Mouse (Mus musculus) heart, embryonic 14.5 days (tissue): ENCODE results near the gene Esp6. TPM values are rescaled to one million over a fixed set of nuclear protein-coding genes. Genes with fewer than 3 reads are reported as not detected.

Source experiments
- ATAC-seq: fragments of 200-750 bp; cut with Nextera tagmentation; 2 replicates; pipeline ENCODE4 v1.8.0; 2017; ENCODE audit warnings: low read depth, moderate TSS enrichment; ENCODE audit not compliant: insufficient number of reproducible peaks, insufficient read depth, low FRiP score
- H3K27ac ChIP-seq, 2 experiments: fragments of 200-500 bp in 1 of 2; fragments of 300-500 bp in 1 of 2; sonication (generic) in 1 of 2; replicated peaks in 1 of 2; 2 replicates each; pipeline ENCODE4 v1.5.1; 2012 to 2014; ENCODE audit warnings: low read depth in 2 of 2, low read length in 2 of 2, control low read depth in 1 of 2, mild to moderate bottlenecking in 1 of 2, mixed read lengths in 1 of 2; ENCODE audit not compliant: control insufficient read depth in 1 of 2, insufficient read depth in 1 of 2
- H3K27me3 ChIP-seq: fragments of 300-500 bp; sonication (generic); 2 replicates; pipeline ENCODE4 v1.6.1; 2014; ENCODE audit warnings: mild to moderate bottlenecking, low read length, control low read depth; ENCODE audit not compliant: control insufficient read depth, insufficient read depth
- H3K36me3 ChIP-seq: fragments of 300-500 bp; sonication (generic); 2 replicates; pipeline ENCODE4 v1.6.1; 2014; ENCODE audit warnings: mild to moderate bottlenecking, control low read depth, low read length, mixed read lengths; ENCODE audit not compliant: control insufficient read depth, insufficient read depth
- H3K4me1 ChIP-seq, 2 experiments: fragments of 200-500 bp in 1 of 2; fragments of 300-500 bp in 1 of 2; sonication (generic) in 1 of 2; 2 replicates each; pipeline ENCODE4 v1.6.1; 2012 to 2014; ENCODE audit warnings: low read length in 2 of 2, control low read depth in 1 of 2, mixed read lengths in 1 of 2; ENCODE audit not compliant: control insufficient read depth in 2 of 2, insufficient read depth in 2 of 2
- H3K4me2 ChIP-seq: fragments of 300-500 bp; sonication (generic); 2 replicates; pipeline ENCODE4 v1.6.1; 2014; ENCODE audit warnings: mild to moderate bottlenecking, low read length
- H3K4me3 ChIP-seq, 2 experiments: fragments of 200-500 bp in 1 of 2; fragments of 300-500 bp in 1 of 2; sonication (generic) in 1 of 2; 2 replicates each; pipeline ENCODE4 v1.5.1; 2012 to 2014; ENCODE audit warnings: low read length in 2 of 2, mild to moderate bottlenecking in 2 of 2, control low read depth in 1 of 2, low read depth in 1 of 2, moderate library complexity in 1 of 2; ENCODE audit not compliant: control insufficient read depth in 1 of 2, insufficient read depth in 1 of 2
- H3K9ac ChIP-seq: fragments of 300-500 bp; sonication (generic); 2 replicates; pipeline ENCODE4 v1.6.1; 2014; ENCODE audit warnings: mild to moderate bottlenecking, low read length
- H3K9me3 ChIP-seq: fragments of 300-500 bp; sonication (generic); 2 replicates; pipeline ENCODE4 v1.6.1; 2016; ENCODE audit warnings: low read length, control low read depth; ENCODE audit not compliant: control insufficient read depth
- polyA plus RNA-seq: library from polyadenylated mRNA; unstranded; fragments of >200 nt; fragmentation: Nextera tagmentation; extraction: Ambion mirVana; gene quantifications from 2 replicates; pipeline ENCODE4 v1.2.1, GENCODE M21; 2014

The Esp6 gene
- polyA plus RNA-seq, 1 experiment from 2014 or later, result not detected

DNA sequence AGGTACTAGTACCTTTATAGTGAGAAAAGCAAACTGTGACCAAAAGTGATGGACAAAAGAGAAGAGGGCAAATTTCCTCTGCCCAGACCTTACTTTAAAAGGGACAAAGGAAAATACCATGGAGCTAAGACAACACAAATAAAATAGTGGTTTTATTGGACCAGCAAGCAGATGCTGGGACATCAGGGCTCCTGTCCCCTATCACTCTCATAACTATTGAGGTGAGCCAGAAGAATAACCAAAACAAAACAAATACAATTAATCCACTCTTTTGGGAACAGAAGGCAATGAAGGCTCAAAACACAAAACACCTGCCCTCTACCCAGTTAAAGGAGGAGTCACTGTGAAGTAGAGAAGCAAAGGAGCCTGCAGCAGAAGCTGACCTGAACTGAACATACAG is 37.0 kb downstream of the Esp6 start, which contains the start of gene Esp4:
Gene Esp4, plus strand, starts transcription at position 301 of the 400 bp plus-strand sequence.
- Histone ChIP-seq H3K4me3 (no peak within 1 kb of the TSS), H3K9me3 (no peaks in the 10 kb centered on the region), H3K36me3 (no peaks in the 10 kb centered on the region), H3K27ac (no peak within 1 kb of the TSS), H3K9ac (no peak within 1 kb of the TSS), H3K4me1 (no peaks in the 10 kb centered on the region), H3K27me3 (no peaks in the 10 kb centered on the region), H3K4me2 (no peak within 1 kb of the TSS)
- ATAC-seq, result no peak

Other genes starting within 250 kb of the Esp6 start
- gene Crisp1, start 242.3 kb upstream of the Esp6 start, polyA plus RNA-seq, result not detected in 2 replicates
- not detected in 2 replicates for gene Esp8, start 41.5 kb upstream of the Esp6 start, polyA plus RNA-seq
- not detected in 2 replicates for gene Esp4, start 37.1 kb downstream of the Esp6 start, polyA plus RNA-seq
- not detected in 2 replicates for gene Esp3, start 70.6 kb downstream of the Esp6 start, polyA plus RNA-seq
- gene Esp1, start 165.6 kb downstream of the Esp6 start, polyA plus RNA-seq, result not detected in 2 replicates
- not detected in 2 replicates for gene Crisp2, start 245.5 kb downstream of the Esp6 start, polyA plus RNA-seq
- 0.80 and 1.6 TPM in 2 replicates for gene Rhag, start 249.6 kb downstream of the Esp6 start, polyA plus RNA-seq